Mouse (Mus musculus): ENCODE results near the gene Dnajc3. TPM values are rescaled to one million over a fixed set of nuclear protein-coding genes. Genes with fewer than 3 reads are reported as not detected.

Gene Dnajc3
- polyA plus RNA-seq, 1 experiment from 2014 or later, result 22.5 TPM

- H3K27ac ChIP-seq (ENCODE audit: low read depth, low read length), result peak overlapping the region; percentile 40; the same call in 1 of the 2 replicates
- WGBS, result 47% methylated on average over 7 of the region's 7 CpGs
- peak overlapping the region; percentile 45 for H3K4me3 ChIP-seq (ENCODE audit: low read length)
- no peaks in the 10 kb centered on the region for H3K27me3 ChIP-seq (replicated peaks; ENCODE audit: control insufficient read depth, insufficient read depth, low read length)
- peaks cover 4% of the 10 kb centered on the region; the same call in 1 of the 2 replicates for H3K36me3 ChIP-seq (ENCODE audit: control insufficient read depth, insufficient read depth, low read length)
- ATAC-seq, result no peak
- no peaks in the 10 kb centered on the region for H3K9me3 ChIP-seq (ENCODE audit: control insufficient read depth, low read length)
- H3K9ac ChIP-seq (ENCODE audit: low read depth, low read length), result peak overlapping the region; percentile 42; the same call in 1 of the 2 replicates
- H3K4me1 ChIP-seq (ENCODE audit: control insufficient read depth, insufficient read depth, low read depth, low read length), result peaks cover 6% of the 10 kb centered on the region
- H3K4me2 ChIP-seq (ENCODE audit: low read length), result peak overlapping the region; percentile 83
These were observed 70.3 kb downstream of the Dnajc3 start for GRCm38 (mm10) chr14:119008031-119008590.

GRCm38 (mm10) chr14:119009531-119009930 lies 71.8 kb downstream of the Dnajc3 start:
- Histone ChIP-seq H3K9me3 (ENCODE audit: control insufficient read depth, low read length) (no peaks in the 10 kb centered on the region), H3K4me1 (ENCODE audit: control insufficient read depth, insufficient read depth, low read depth, low read length) (peaks cover 6% of the 10 kb centered on the region), H3K9ac (ENCODE audit: low read depth, low read length) (no peak overlapping the region), H3K36me3 (ENCODE audit: control insufficient read depth, insufficient read depth, low read length) (peaks cover 4% of the 10 kb centered on the region; the same call in 1 of the 2 replicates), H3K4me2 (ENCODE audit: low read length) (no peak overlapping the region), H3K4me3 (ENCODE audit: low read length) (no peak overlapping the region), H3K27ac (ENCODE audit: low read depth, low read length) (no peak overlapping the region), H3K27me3 (replicated peaks; ENCODE audit: control insufficient read depth, insufficient read depth, low read length) (no peaks in the 10 kb centered on the region)
- ATAC-seq, result no peak
- 96% methylated on average over 2 of the region's 2 CpGs for WGBS

GRCm38 (mm10) chr14:119012607-119013431 lies 75.0 kb downstream of the Dnajc3 start:
- ATAC-seq, result peak; percentile 91
- Histone ChIP-seq H3K27me3 (replicated peaks; ENCODE audit: control insufficient read depth, insufficient read depth, low read length) (no peaks in the 10 kb centered on the region), H3K4me3 (ENCODE audit: low read length) (peak overlapping the region; percentile 15), H3K9me3 (ENCODE audit: control insufficient read depth, low read length) (no peaks in the 10 kb centered on the region), H3K9ac (ENCODE audit: low read depth, low read length) (peak overlapping the region; percentile 9), H3K4me1 (ENCODE audit: control insufficient read depth, insufficient read depth, low read depth, low read length) (peaks cover 4% of the 10 kb centered on the region), H3K27ac (ENCODE audit: low read depth, low read length) (peak overlapping the region; percentile 9), H3K4me2 (ENCODE audit: low read length) (peak overlapping the region; percentile 42), H3K36me3 (ENCODE audit: control insufficient read depth, insufficient read depth, low read length) (peaks cover 7% of the 10 kb centered on the region)
- WGBS, result 50% methylated on average over 23 of the region's 23 CpGs

GRCm38 (mm10) chr14:119013549-119013948 lies 75.8 kb downstream of the Dnajc3 start:
- Histone ChIP-seq H3K27me3 (replicated peaks; ENCODE audit: control insufficient read depth, insufficient read depth, low read length) (no peaks in the 10 kb centered on the region), H3K36me3 (ENCODE audit: control insufficient read depth, insufficient read depth, low read length) (peaks cover 7% of the 10 kb centered on the region), H3K4me3 (ENCODE audit: low read length) (no peak overlapping the region), H3K27ac (ENCODE audit: low read depth, low read length) (no peak overlapping the region), H3K9ac (ENCODE audit: low read depth, low read length) (no peak overlapping the region), H3K9me3 (ENCODE audit: control insufficient read depth, low read length) (no peaks in the 10 kb centered on the region), H3K4me2 (ENCODE audit: low read length) (peak overlapping the region; percentile 42; the same call in 1 of the 2 replicates), H3K4me1 (ENCODE audit: control insufficient read depth, insufficient read depth, low read depth, low read length) (no peaks in the 10 kb centered on the region)
- no peak; the same call in 1 of the 2 replicates for ATAC-seq
- 53% methylated on average over 12 of the region's 12 CpGs for WGBS

GRCm38 (mm10) chr14:119025889-119026288 lies 88.1 kb downstream of the Dnajc3 start:
- Histone ChIP-seq H3K27ac (ENCODE audit: low read depth, low read length) (no peak overlapping the region), H3K27me3 (replicated peaks; ENCODE audit: control insufficient read depth, insufficient read depth, low read length) (no peaks in the 10 kb centered on the region), H3K9me3 (ENCODE audit: control insufficient read depth, low read length) (no peaks in the 10 kb centered on the region), H3K36me3 (ENCODE audit: control insufficient read depth, insufficient read depth, low read length) (peaks cover 11% of the 10 kb centered on the region), H3K9ac (ENCODE audit: low read depth, low read length) (no peak overlapping the region), H3K4me1 (ENCODE audit: control insufficient read depth, insufficient read depth, low read depth, low read length) (no peaks in the 10 kb centered on the region), H3K4me2 (ENCODE audit: low read length) (no peak overlapping the region), H3K4me3 (ENCODE audit: low read length) (no peak overlapping the region)
- 73% methylated on average over 5 of the region's 5 CpGs for WGBS
- ATAC-seq, result no peak

- no peaks in the 10 kb centered on the region for H3K9me3 ChIP-seq (ENCODE audit: control insufficient read depth, low read length)
- no peaks in the 10 kb centered on the region for H3K27me3 ChIP-seq (replicated peaks; ENCODE audit: control insufficient read depth, insufficient read depth, low read length)
- peaks cover 17% of the 10 kb centered on the region for H3K36me3 ChIP-seq (ENCODE audit: control insufficient read depth, insufficient read depth, low read length)
- no peak overlapping the region for H3K4me2 ChIP-seq (ENCODE audit: low read length)
- H3K4me1 ChIP-seq (ENCODE audit: control insufficient read depth, insufficient read depth, low read depth, low read length), result no peaks in the 10 kb centered on the region
- peak; percentile 52; the same call in 1 of the 2 replicates for ATAC-seq
- 49% methylated on average over 4 of the region's 4 CpGs for WGBS
- no peak overlapping the region for H3K27ac ChIP-seq (ENCODE audit: low read depth, low read length)
- no peak overlapping the region for H3K9ac ChIP-seq (ENCODE audit: low read depth, low read length)
- no peak overlapping the region for H3K4me3 ChIP-seq (ENCODE audit: low read length)
These were observed 89.4 kb downstream of the Dnajc3 start for GRCm38 (mm10) chr14:119027130-119027529.

- no peak for ATAC-seq
- peaks cover 17% of the 10 kb centered on the region for H3K36me3 ChIP-seq (ENCODE audit: control insufficient read depth, insufficient read depth, low read length)
- WGBS, result 69% methylated on average over 2 of the region's 2 CpGs
- no peak overlapping the region for H3K27ac ChIP-seq (ENCODE audit: low read depth, low read length)
- H3K9me3 ChIP-seq (ENCODE audit: control insufficient read depth, low read length), result no peaks in the 10 kb centered on the region
- no peak overlapping the region for H3K9ac ChIP-seq (ENCODE audit: low read depth, low read length)
- no peak overlapping the region for H3K4me3 ChIP-seq (ENCODE audit: low read length)
- H3K4me2 ChIP-seq (ENCODE audit: low read length), result no peak overlapping the region
- no peaks in the 10 kb centered on the region for H3K4me1 ChIP-seq (ENCODE audit: control insufficient read depth, insufficient read depth, low read depth, low read length)
- no peaks in the 10 kb centered on the region for H3K27me3 ChIP-seq (replicated peaks; ENCODE audit: control insufficient read depth, insufficient read depth, low read length)
These were observed 90.0 kb downstream of the Dnajc3 start for GRCm38 (mm10) chr14:119027675-119028253.

Measured in hindbrain, embryonic 16.5 days (tissue).